27 mouse cellular contexts compared by ENCODE assay signal in the genomic region with DNA sequence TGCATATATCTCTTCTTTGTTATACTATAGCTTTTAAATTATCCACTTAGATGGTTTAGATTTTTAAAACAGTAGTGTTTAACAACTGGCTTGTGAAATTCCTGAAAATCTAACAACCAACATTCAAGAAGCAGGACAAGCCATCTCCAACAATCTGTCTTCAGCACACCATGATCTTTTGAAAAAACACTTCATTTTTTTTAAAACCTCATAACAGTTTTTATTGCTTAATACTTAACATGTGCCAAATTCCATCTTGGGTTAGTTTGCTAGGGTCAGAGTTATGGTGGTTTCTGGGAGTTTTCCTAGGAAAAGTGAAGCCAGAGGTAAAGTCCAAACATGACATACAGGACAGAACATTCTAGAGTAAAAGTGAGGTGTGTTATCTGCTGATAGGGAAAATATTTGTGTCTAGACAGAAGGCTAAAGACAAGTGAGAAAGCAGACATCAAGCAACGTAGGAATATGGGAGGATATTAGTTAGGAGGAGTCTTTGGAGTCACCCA. TPM values are rescaled to one million over a fixed set of nuclear protein-coding genes. Genes with fewer than 3 reads are reported as not detected.
DNase-seq lines count a peak whose midpoint lies in the region; ATAC-seq and TF ChIP-seq lines count a peak whose summit lies in the region.
"Had no signal": no experiment of that assay in that cellular context is flagged by ENCODE, and none has a peak within 500 bp of the region (broad histone marks: within the 10 kb centered on the region; RNA-seq: fewer than 3 reads in every experiment).

No protein-coding gene starts in this region.

- 57% methylated on average over 1 of the region's 1 CpGs for WGBS in kidney, adult 2 months
- 81% methylated on average over 1 of the region's 1 CpGs for WGBS in kidney, embryonic 15.5 days
- WGBS in liver, postnatal 0 days (ENCODE audit: insufficient replicate concordance): 42% methylated on average over 1 of the region's 1 CpGs
- 37% methylated on average over 1 of the region's 1 CpGs for WGBS in liver, embryonic 11.5 days
- 56% methylated on average over 1 of the region's 1 CpGs for WGBS in lung, embryonic 16.5 days

- TF ChIP-seq CTCF in kidney, adult 2 months (conservative IDR thresholded peaks at IDR 0.05; ENCODE audit: insufficient read depth, insufficient read length, low read depth, low read length): no peak
- no peak for TF ChIP-seq CTCF in liver, postnatal 0 days (IDR thresholded peaks at IDR 0.05; ENCODE audit: low read depth)

- H3K27ac ChIP-seq in kidney, adult 2 months (ENCODE audit: insufficient read depth, low read depth, low read length): no peak overlapping the region
- no peak overlapping the region for H3K27ac ChIP-seq in kidney, embryonic 15.5 days
- no peak overlapping the region for H3K27ac ChIP-seq in liver, postnatal 0 days (ENCODE audit: low read depth)
- H3K27ac ChIP-seq in liver, embryonic 11.5 days (ENCODE audit: low read depth, low read length): no peak overlapping the region
- no peak overlapping the region; the same call in 1 of the 2 replicates for H3K27ac ChIP-seq in lung, embryonic 16.5 days (ENCODE audit: low read length)
- H3K27ac ChIP-seq: gastrocnemius, adult 2 months; hindbrain, embryonic 12.5 days had no signal

- H3K9me3 ChIP-seq in kidney, embryonic 15.5 days (replicated peaks): no peaks in the 10 kb centered on the region
- H3K9me3 ChIP-seq in liver, postnatal 0 days (ENCODE audit: low read length): no peaks in the 10 kb centered on the region
- no peaks in the 10 kb centered on the region for H3K9me3 ChIP-seq in liver, embryonic 11.5 days (ENCODE audit: control insufficient read depth, low read length)
- H3K9me3 ChIP-seq in lung, embryonic 16.5 days (ENCODE audit: control insufficient read depth, low read length): no peaks in the 10 kb centered on the region
- H3K9me3 ChIP-seq: G1E; hindbrain, embryonic 12.5 days had no signal

- no peaks in the 10 kb centered on the region for H3K27me3 ChIP-seq in kidney, adult 2 months (replicated peaks; ENCODE audit: control insufficient read depth, insufficient read depth, low read length)
- H3K27me3 ChIP-seq in kidney, embryonic 15.5 days: no peaks in the 10 kb centered on the region
- H3K27me3 ChIP-seq in liver, postnatal 0 days (ENCODE audit: insufficient read depth, low read length): no peaks in the 10 kb centered on the region
- peaks cover 4% of the 10 kb centered on the region; the same call in 1 of the 2 replicates for H3K27me3 ChIP-seq in liver, embryonic 11.5 days (replicated peaks; ENCODE audit: control insufficient read depth, insufficient read depth, low read length)
- peaks cover under 1% of the 10 kb centered on the region; the same call in 1 of the 2 replicates for H3K27me3 ChIP-seq in lung, embryonic 16.5 days (ENCODE audit: control insufficient read depth, insufficient read depth, low read depth, low read length)
- H3K27me3 ChIP-seq: CH12.LX; hindbrain, embryonic 12.5 days; Patski had no signal

- ATAC-seq in kidney, embryonic 15.5 days (replicated peaks; ENCODE audit: low FRiP score): no peak
- no peak for ATAC-seq in liver, postnatal 0 days
- no peak for ATAC-seq in liver, embryonic 11.5 days (replicated peaks; ENCODE audit: low FRiP score)
- peak; percentile 32; the same call in 1 of the 2 replicates for ATAC-seq in lung, embryonic 16.5 days (ENCODE audit: low read depth)
- ATAC-seq: forebrain, embryonic 14.5 days; forebrain, postnatal 0 days; Patski had no signal

- DNase-seq in kidney, adult 2 months: peak; percentile 54
- no peak for DNase-seq in liver, postnatal 0 days
- DNase-seq in liver, embryonic 11.5 days (ENCODE audit: low spot score): no peak
- no peak for DNase-seq in lung, postnatal 14 days
- DNase-seq in fibroblast of lung, adult 2 months (ENCODE audit: low read depth): peak; percentile 37
- DNase-seq in left cerebral cortex, postnatal 14 days (ENCODE audit: low spot score in 2 of 2): no peak
- DNase-seq: adrenal gland, postnatal 10 days; adrenal gland, postnatal 36 days; B cell, adult 2 months; cerebellum, adult 18-20 months; cerebellum, adult 9-10 months; cerebellum, postnatal 14 days; forebrain, postnatal 0 days; gastrocnemius, adult 2 months; gastrocnemius, postnatal 14 days; heart, adult 11 months had no signal

- peaks cover 6% of the 10 kb centered on the region for H3K4me1 ChIP-seq in kidney, adult 2 months (ENCODE audit: control insufficient read depth, insufficient read depth, low read length)
- no peaks in the 10 kb centered on the region for H3K4me1 ChIP-seq in kidney, embryonic 15.5 days
- H3K4me1 ChIP-seq in liver, postnatal 0 days (ENCODE audit: insufficient read depth): no peaks in the 10 kb centered on the region
- H3K4me1 ChIP-seq in liver, embryonic 11.5 days (replicated peaks; ENCODE audit: control insufficient read depth, insufficient read depth, low read length): no peaks in the 10 kb centered on the region
- no peaks in the 10 kb centered on the region for H3K4me1 ChIP-seq in lung, embryonic 16.5 days (replicated peaks; ENCODE audit: control insufficient read depth, insufficient read depth, low read length)

- no peak overlapping the region for H3K4me2 ChIP-seq in kidney, embryonic 15.5 days
- no peak overlapping the region for H3K4me2 ChIP-seq in liver, postnatal 0 days (ENCODE audit: low read depth, low read length)
- H3K4me2 ChIP-seq in liver, embryonic 11.5 days: no peak overlapping the region
- H3K4me2 ChIP-seq in lung, embryonic 16.5 days (ENCODE audit: low read depth, low read length): no peak overlapping the region
- H3K4me2 ChIP-seq: heart, embryonic 11.5 days; hindbrain, embryonic 12.5 days had no signal

- intact Hi-C loops in left cerebral cortex, postnatal 14 days (cut with DNase I): no loop called here

- no peak for TF ChIP-seq POLR2A in kidney, adult 2 months (IDR thresholded peaks at IDR 0.05; ENCODE audit: low read depth, low read length)

- TF ChIP-seq EP300 in liver, postnatal 0 days (IDR thresholded peaks at IDR 0.05; ENCODE audit: low read depth): 0 out of 2 replicates have a peak, but pooled peaks have one; percentile 13

- no peak overlapping the region for H3K9ac ChIP-seq in kidney, embryonic 15.5 days
- no peak overlapping the region for H3K9ac ChIP-seq in liver, postnatal 0 days (replicated peaks)
- H3K9ac ChIP-seq in liver, embryonic 11.5 days (ENCODE audit: low read depth, low read length): no peak overlapping the region
- no peak overlapping the region for H3K9ac ChIP-seq in lung, embryonic 16.5 days (ENCODE audit: low read length)
- H3K9ac ChIP-seq: forebrain, postnatal 0 days; hindbrain, embryonic 12.5 days had no signal

- no peaks in the 10 kb centered on the region for H3K36me3 ChIP-seq in kidney, adult 2 months (ENCODE audit: control insufficient read depth, insufficient read depth, low read length)
- H3K36me3 ChIP-seq in kidney, embryonic 15.5 days: no peaks in the 10 kb centered on the region
- no peaks in the 10 kb centered on the region for H3K36me3 ChIP-seq in liver, postnatal 0 days (replicated peaks; ENCODE audit: insufficient read depth, low read length)
- no peaks in the 10 kb centered on the region for H3K36me3 ChIP-seq in liver, embryonic 11.5 days (ENCODE audit: control insufficient read depth, insufficient read depth, low read length)
- no peaks in the 10 kb centered on the region for H3K36me3 ChIP-seq in lung, embryonic 16.5 days (ENCODE audit: control insufficient read depth, insufficient read depth, low read length)
- H3K36me3 ChIP-seq: G1E; hindbrain, embryonic 12.5 days had no signal

- no peak overlapping the region for H3K4me3 ChIP-seq in kidney, adult 2 months (ENCODE audit: insufficient read depth, low read depth, low read length)
- no peak overlapping the region for H3K4me3 ChIP-seq in kidney, embryonic 15.5 days (replicated peaks)
- no peak overlapping the region for H3K4me3 ChIP-seq in liver, postnatal 0 days (ENCODE audit: low read depth, low read length)
- no peak overlapping the region for H3K4me3 ChIP-seq in liver, embryonic 11.5 days (ENCODE audit: low read depth, low read length)
- no peak overlapping the region for H3K4me3 ChIP-seq in lung, embryonic 16.5 days (ENCODE audit: low read length)
- H3K4me3 ChIP-seq: gastrocnemius, adult 2 months; hindbrain, embryonic 12.5 days had no signal

RNA-seq across cellular contexts. Expression of gene Fibin, which starts 4.5 kb away (rescaled TPM):
- polyA plus RNA-seq in kidney, adult 2 months (2012; rRNA removed): 1.6 and 2.2 TPM in 2 replicates
- polyA plus RNA-seq in kidney, embryonic 15.5 days (2015; fragmentation: Nextera tagmentation; extraction: Ambion mirVana): 23.2 and 24.0 TPM in 2 replicates
- 0.36 and 0.64 TPM in 2 replicates for polyA plus RNA-seq in liver, postnatal 0 days (2015; fragmentation: Nextera tagmentation; extraction: Ambion mirVana)
- polyA plus RNA-seq in liver, embryonic 11.5 days (2014; fragmentation: Nextera tagmentation; extraction: Ambion mirVana): 2.1 and 2.2 TPM in 2 replicates
- 61.2 and 65.2 TPM in 2 replicates for polyA plus RNA-seq in lung, embryonic 16.5 days (2015; fragmentation: Nextera tagmentation; extraction: Ambion mirVana)
- 1 to 10 TPM; 4.0 to 5.5 TPM for total RNA-seq in left cerebral cortex, postnatal 14 days (2021)
- total RNA-seq: CH12.LX; G1E; hematopoietic stem cell, adult 5-6 weeks had no signal
- polyA plus RNA-seq: G1E, Patski had no signal

RNA-seq across cellular contexts. Expression of gene Bbox1, which starts 53.1 kb away (rescaled TPM):
- polyA plus RNA-seq in kidney, adult 2 months (2012; rRNA removed): 1.0 and 1.3 TPM in 2 replicates
- 0.10 and 0.14 TPM in 2 replicates for polyA plus RNA-seq in kidney, embryonic 15.5 days (2015; fragmentation: Nextera tagmentation; extraction: Ambion mirVana)
- 26.1 and 28.9 TPM in 2 replicates for polyA plus RNA-seq in liver, postnatal 0 days (2015; fragmentation: Nextera tagmentation; extraction: Ambion mirVana)
- 1.1 and 1.3 TPM in 2 replicates for polyA plus RNA-seq in liver, embryonic 11.5 days (2014; fragmentation: Nextera tagmentation; extraction: Ambion mirVana)
- 0.28 and 0.96 TPM in 2 replicates for polyA plus RNA-seq in lung, embryonic 16.5 days (2015; fragmentation: Nextera tagmentation; extraction: Ambion mirVana)
- under 1 TPM; 0.19 to 0.20 TPM for total RNA-seq in left cerebral cortex, postnatal 14 days (2021)
- total RNA-seq: adrenal gland, postnatal 36 days; CH12.LX; heart, adult 8-10 months; hematopoietic stem cell, adult 5-6 weeks had no signal
- polyA plus RNA-seq: forebrain, embryonic 11.5 days; G1E; heart, embryonic 11.5 days; hindbrain, embryonic 12.5 days; Patski had no signal

Comparison
In these comparisons a context has a peak if more than half of its experiments do, and no peak if none do; other contexts are left out.
1. RNA of gene Bbox1, which starts 53.1 kb away (polyA plus RNA-seq): 26.1 to 28.9 TPM in liver, postnatal 0 days; 1.0 to 1.3 TPM in kidney, adult 2 months, 1.1 to 1.3 TPM in liver, embryonic 11.5 days, 0.28 to 0.96 TPM in lung, embryonic 16.5 days and 0.10 to 0.14 TPM in kidney, embryonic 15.5 days; every median in the first group is over 10 times any median in the second.
2. DNase-seq: peak in kidney, adult 2 months (single experiment) and fibroblast of lung, adult 2 months (single experiment); none in liver, postnatal 0 days (single experiment), liver, embryonic 11.5 days (single experiment), lung, postnatal 14 days (single experiment) and left cerebral cortex, postnatal 14 days (0 of 2).